Mouse (Mus musculus): Measurements from ENCODE around the gene Znhit2. TPM values are rescaled to one million over a fixed set of nuclear protein-coding genes. Genes with fewer than 3 reads are reported as not detected.
A peak's percentile ranks its signal among the peaks of the same experiment; 100 is the strongest.

Gene Znhit2
- total RNA-seq (2012; rRNA removed) (26.3 and 37.3 TPM in 2 replicates), polyA plus RNA-seq (2012; ENCODE audit: insufficient read depth in 1 of 2, insufficient read length in 2 of 2, low read depth in 1 of 2, low replicate concordance in 2 of 2, missing spikeins in 1 of 2) (10 to 100 TPM in 1 of 2 experiments, not detected in 1; 27.0 TPM)

DNA sequence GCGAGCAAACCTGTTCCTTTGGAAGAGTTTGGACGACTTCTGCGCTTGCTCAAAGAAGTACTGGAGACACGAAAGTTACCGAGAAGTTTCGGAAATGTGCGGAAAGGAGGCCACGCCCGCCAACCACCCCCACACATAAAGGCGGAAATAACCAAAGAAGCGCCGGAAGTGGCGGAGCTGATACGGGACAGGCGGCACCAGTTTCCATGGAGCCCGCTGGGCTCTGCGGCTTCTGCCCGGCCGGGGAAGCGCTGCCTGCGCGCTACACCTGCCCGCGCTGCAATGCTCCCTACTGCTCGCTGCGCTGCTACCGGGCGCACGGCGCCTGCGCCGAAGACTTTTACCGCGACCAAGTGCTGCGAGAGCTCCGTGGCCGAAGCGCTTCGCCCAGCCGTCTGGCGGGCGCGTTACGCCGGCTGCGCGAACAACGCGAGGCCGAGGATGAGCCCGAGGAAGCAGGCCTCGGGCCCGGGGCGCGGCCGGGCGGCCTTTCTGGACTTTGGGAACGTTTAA is at the start of gene Znhit2:
Gene Znhit2, plus strand, starts transcription at position 172 of the 513 bp plus-strand sequence.
- TF ChIP-seq KAT2A (conservative IDR thresholded peaks at IDR 0.05; ENCODE audit: low read depth, low read length) (peak; percentile 53), POLR2AphosphoS2 (IDR thresholded peaks at IDR 0.05; ENCODE audit: low read length) (no peak; the same call in 1 of the 2 replicates), CHD1 (IDR thresholded peaks at IDR 0.05; ENCODE audit: low read depth, low read length) (no peak; the same call in 1 of the 2 replicates), NRF1 (IDR thresholded peaks at IDR 0.05; ENCODE audit: insufficient read depth, low read depth, low read length, poor library complexity, severe bottlenecking) (peak; percentile 70), MAZ (IDR thresholded peaks at IDR 0.05; ENCODE audit: low read depth, low read length) (0 out of 2 replicates have a peak, but pooled peaks have one; percentile 40), MYB (IDR thresholded peaks at IDR 0.05; ENCODE audit: low read depth, low read length) (no peak), ZKSCAN1 (IDR thresholded peaks at IDR 0.05; ENCODE audit: low read depth, low read length) (no peak), ETS1 (IDR thresholded peaks at IDR 0.05; ENCODE audit: low read depth, low read length) (0 out of 2 replicates have a peak, but pooled peaks have one; percentile 36), EP300 (IDR thresholded peaks at IDR 0.05; ENCODE audit: low read depth in 1 of 2, low read length in 2 of 2) (peak in 1 of 2 experiments; percentile 21; a peak in 1 of 4 replicates), TBP (IDR thresholded peaks at IDR 0.05; ENCODE audit: low read depth, low read length) (peak; percentile 87), MYC (IDR thresholded peaks at IDR 0.05; ENCODE audit: low read depth, low read length) (peak; percentile 46; the same call in 1 of the 2 replicates), SIN3A (IDR thresholded peaks at IDR 0.05; ENCODE audit: low read length) (peak; percentile 95), GABPA (IDR thresholded peaks at IDR 0.05; ENCODE audit: low read depth, low read length) (no peak), GATA1 (IDR thresholded peaks at IDR 0.05; ENCODE audit: low read depth, low read length) (peak; percentile 85), SMC3 (IDR thresholded peaks at IDR 0.05; ENCODE audit: low read depth, low read length) (no peak), HCFC1 (IDR thresholded peaks at IDR 0.05; ENCODE audit: low read depth, low read length) (peak; percentile 89), UBTF (IDR thresholded peaks at IDR 0.05; ENCODE audit: borderline replicate concordance, insufficient read depth, low read depth, low read length) (peak; percentile 100), NELFE (IDR thresholded peaks at IDR 0.05; ENCODE audit: low read depth, low read length) (peak; percentile 83), MAFK (IDR thresholded peaks at IDR 0.05; ENCODE audit: borderline replicate concordance, low read depth, low read length) (no peak), MEF2A (IDR thresholded peaks at IDR 0.05; ENCODE audit: extremely low read depth, insufficient replicate concordance, low read depth, low read length, poor library complexity, severe bottlenecking) (no peak), ZMIZ1 (IDR thresholded peaks at IDR 0.05; ENCODE audit: low read depth, low read length) (peak; percentile 16; the same call in 1 of the 2 replicates), RAD21 (IDR thresholded peaks at IDR 0.05; ENCODE audit: low read depth, low read length) (no peak), POLR2A (IDR thresholded peaks at IDR 0.05; ENCODE audit: control insufficient read depth in 1 of 2, insufficient read depth in 1 of 2, low read depth in 1 of 2, low read length in 2 of 2, poor library complexity in 1 of 2) (peak; percentile 85 to 91), ELF1 (IDR thresholded peaks at IDR 0.05; ENCODE audit: low read depth, low read length) (peak; percentile 86), USF2 (IDR thresholded peaks at IDR 0.05; ENCODE audit: borderline replicate concordance in 1 of 2, insufficient read depth in 1 of 2, low read depth in 1 of 2, low read length in 2 of 2) (no peak), ZNF384 (IDR thresholded peaks at IDR 0.05; ENCODE audit: low read depth, low read length) (no peak), MXI1 (IDR thresholded peaks at IDR 0.05; ENCODE audit: low read depth, low read length) (peak; percentile 84), POLR2AphosphoS5 (IDR thresholded peaks at IDR 0.05; ENCODE audit: borderline replicate concordance, low read depth, low read length) (no peak), TCF12 (IDR thresholded peaks at IDR 0.05; ENCODE audit: low read depth, low read length) (peak; percentile 70), JUND (IDR thresholded peaks at IDR 0.05; ENCODE audit: low read depth, low read length) (no peak), TAL1 (IDR thresholded peaks at IDR 0.05; ENCODE audit: low read length) (no peak), E2F4 (IDR thresholded peaks at IDR 0.05; ENCODE audit: borderline replicate concordance, low read depth, low read length) (0 out of 2 replicates have a peak, but pooled peaks have one; percentile 16)
- H3K4me1 ChIP-seq (ENCODE audit: control insufficient read depth in 1 of 2, insufficient read depth in 2 of 2, low read length in 2 of 2) = peaks cover 0 to 16% of the 10 kb centered on the region in 2 experiments; a peak in 1 of 4 replicates
- H3K27ac ChIP-seq (ENCODE audit: control insufficient read depth, low read depth, low read length) = peak within 1 kb of the TSS; percentile 89
- H3K36me3 ChIP-seq (ENCODE audit: control insufficient read depth in 1 of 2, insufficient read depth in 2 of 2, low read length in 2 of 2) = peaks cover 3 to 20% of the 10 kb centered on the region in 2 experiments; a peak in 3 of 4 replicates
- H3K27me3 ChIP-seq (ENCODE audit: control insufficient read depth in 1 of 2, insufficient read depth in 2 of 2, low read length in 2 of 2) = no peaks in the 10 kb centered on the region
- peak; percentile 97 for DNase-seq (ENCODE audit: low read depth, low spot score)
- no peaks in the 10 kb centered on the region for H3K9me3 ChIP-seq (replicated peaks; ENCODE audit: insufficient read depth, low read length)
- H3K79me2 ChIP-seq (ENCODE audit: control insufficient read depth, insufficient read depth, low read length, poor library complexity) = peaks cover 45% of the 10 kb centered on the region
- H3K4me3 ChIP-seq (ENCODE audit: control insufficient read depth in 1 of 2, insufficient read depth in 1 of 2, low read depth in 2 of 2, low read length in 2 of 2) = peak within 1 kb of the TSS; percentile 73 to 83
- peak within 1 kb of the TSS; percentile 93 for H3K9ac ChIP-seq (ENCODE audit: control insufficient read depth, low read depth, low read length, poor library complexity, severe bottlenecking)

Measured in MEL (cell line).